Mouse (Mus musculus) testis, adult 2 months (tissue): ENCODE measurements around the gene Car12.

Source experiments
- CTCF ChIP-seq: fragments of 200-500 bp; IDR thresholded peaks from 2 replicates; pipeline ENCODE4 v1.5.1; 2012; ENCODE audit warnings: low read depth, mild to moderate bottlenecking, inconsistent platforms, low read length, moderate library complexity; ENCODE audit not compliant: control insufficient read depth, insufficient read depth, insufficient replicate concordance
- POLR2A ChIP-seq: fragments of 200-500 bp; IDR thresholded peaks from 2 replicates; pipeline ENCODE4 v1.6.1; 2012; ENCODE audit warnings: low read depth, mild to moderate bottlenecking, inconsistent platforms, low read length, moderate library complexity; ENCODE audit not compliant: control insufficient read depth

GRCm38 (mm10) chr9:66787821-66788220, 74.3 kb downstream of the Car12 start:
- TF ChIP-seq POLR2A (no peak), CTCF (no peak)
